Mouse (Mus musculus): Measurements from ENCODE around the gene Farp1.

- TF ChIP-seq CTCF (IDR thresholded peaks at IDR 0.05; ENCODE audit: extremely low read depth, insufficient read length, insufficient replicate concordance, low read depth, low read length): no peak
- TF ChIP-seq POLR2A (IDR thresholded peaks at IDR 0.05; ENCODE audit: low read depth, low read length): no peak
Observed at GRCm38 (mm10) chr14:121015114-121015690, 19.8 kb upstream of the Farp1 start.
